Mouse (Mus musculus) thymus, adult 2 months (tissue): ENCODE results near the gene Scd1.

Experiments used
- CTCF ChIP-seq: fragments of 200-500 bp; IDR thresholded peaks from 2 replicates; pipeline ENCODE4 v1.5.1; 2012; ENCODE audit warnings: mild to moderate bottlenecking, control low read depth, low read length, moderate library complexity, borderline replicate concordance; ENCODE audit not compliant: control insufficient read depth, poor library complexity, insufficient read depth; ENCODE audit errors: extremely low read depth
- POLR2A ChIP-seq: fragments of 200-500 bp; IDR thresholded peaks from 2 replicates; pipeline ENCODE4 v1.6.1; 2012; ENCODE audit warnings: mild to moderate bottlenecking, low read length, control low read depth, moderate library complexity; ENCODE audit not compliant: control insufficient read depth, poor library complexity, insufficient read depth; ENCODE audit errors: extremely low read depth

- TF ChIP-seq CTCF, result no peak
- TF ChIP-seq POLR2A, result no peak
Measured at GRCm38 (mm10) chr19:44418061-44418460, 10.4 kb upstream of the Scd1 start.
